Mouse (Mus musculus): Measurements from ENCODE around the gene Muc20.

- TF ChIP-seq CTCF (IDR thresholded peaks at IDR 0.05; ENCODE audit: borderline replicate concordance, insufficient read depth, low read depth, low read length) (no peak), POLR2A (IDR thresholded peaks at IDR 0.05; ENCODE audit: borderline replicate concordance, insufficient read depth, low read length) (no peak)
These were observed 6.1 kb upstream of the Muc20 start for GRCm38 (mm10) chr16:32803252-32803853.

All from cerebellum, adult 2 months (tissue).